Mouse (Mus musculus): ENCODE results near the gene Rhoq. TPM values are rescaled to one million over a fixed set of nuclear protein-coding genes. Genes with fewer than 3 reads are reported as not detected.

The Rhoq gene
- polyA plus RNA-seq, 1 experiment: 14.1 TPM

DNA sequence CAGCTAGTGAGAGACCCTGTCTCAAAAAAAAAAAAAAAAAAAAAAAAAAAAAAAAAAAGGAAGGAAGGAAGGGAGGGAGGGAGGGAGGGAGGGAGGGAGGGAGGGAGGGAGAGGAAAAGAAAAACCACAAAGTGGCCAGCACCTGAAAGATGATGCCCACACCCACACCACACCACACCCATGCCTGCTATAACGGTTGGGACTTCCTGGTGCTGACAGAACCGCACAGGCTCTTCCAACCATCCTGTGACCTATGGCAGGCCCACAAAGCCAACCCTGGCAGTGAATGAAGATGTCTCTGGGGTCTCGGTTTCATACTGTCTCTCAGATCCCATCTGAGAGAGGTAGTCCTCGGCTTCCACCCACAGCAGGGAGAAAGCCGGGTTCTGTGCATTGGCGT is 33.5 kb upstream of the Rhoq start:
- TF ChIP-seq POLR2A (IDR thresholded peaks at IDR 0.05; ENCODE audit: low read depth, low read length) (no peak), CTCF (IDR thresholded peaks at IDR 0.05; ENCODE audit: extremely low read depth, insufficient read length, insufficient replicate concordance, low read depth, low read length) (no peak)
- Histone ChIP-seq H3K36me3 (ENCODE audit: control insufficient read depth, insufficient read depth, low read length) (no peaks in the 10 kb centered on the region), H3K27ac (ENCODE audit: insufficient read depth, low read depth, low read length) (no peak overlapping the region), H3K4me1 (ENCODE audit: control insufficient read depth, insufficient read depth, insufficient read length, low read length) (peaks cover 5% of the 10 kb centered on the region), H3K27me3 (ENCODE audit: control insufficient read depth, insufficient read depth, low read length) (no peaks in the 10 kb centered on the region), H3K4me3 (ENCODE audit: low read depth, low read length) (no peak overlapping the region)
- WGBS: 43% methylated on average over 6 of the region's 6 CpGs

DNA sequence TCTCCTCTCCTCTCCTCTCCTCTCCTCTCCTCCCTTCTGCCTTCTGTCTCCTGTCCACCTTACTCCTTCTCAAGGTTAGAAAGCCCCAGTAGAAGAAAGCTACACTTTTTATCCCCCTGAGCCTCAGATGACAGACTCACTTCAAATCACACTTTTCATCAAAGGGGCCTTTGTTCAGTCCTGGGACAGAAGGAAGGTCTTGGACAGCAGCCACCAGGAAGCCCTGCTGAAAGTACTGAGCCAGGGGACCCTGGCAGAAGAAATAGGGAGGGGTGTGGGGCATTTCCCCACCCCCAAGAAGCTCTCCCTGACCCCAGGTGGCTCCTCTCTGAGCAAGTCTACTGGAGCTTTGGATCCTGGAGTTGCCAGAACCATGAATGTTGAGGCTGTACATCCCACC is 32.9 kb upstream of the Rhoq start:
- Histone ChIP-seq H3K27me3 (ENCODE audit: control insufficient read depth, insufficient read depth, low read length) (no peaks in the 10 kb centered on the region), H3K4me3 (ENCODE audit: low read depth, low read length) (no peak overlapping the region), H3K36me3 (ENCODE audit: control insufficient read depth, insufficient read depth, low read length) (no peaks in the 10 kb centered on the region), H3K27ac (ENCODE audit: insufficient read depth, low read depth, low read length) (no peak overlapping the region), H3K4me1 (ENCODE audit: control insufficient read depth, insufficient read depth, insufficient read length, low read length) (peaks cover 5% of the 10 kb centered on the region)
- TF ChIP-seq POLR2A (IDR thresholded peaks at IDR 0.05; ENCODE audit: low read depth, low read length) (no peak), CTCF (IDR thresholded peaks at IDR 0.05; ENCODE audit: extremely low read depth, insufficient read length, insufficient replicate concordance, low read depth, low read length) (no peak)

DNA sequence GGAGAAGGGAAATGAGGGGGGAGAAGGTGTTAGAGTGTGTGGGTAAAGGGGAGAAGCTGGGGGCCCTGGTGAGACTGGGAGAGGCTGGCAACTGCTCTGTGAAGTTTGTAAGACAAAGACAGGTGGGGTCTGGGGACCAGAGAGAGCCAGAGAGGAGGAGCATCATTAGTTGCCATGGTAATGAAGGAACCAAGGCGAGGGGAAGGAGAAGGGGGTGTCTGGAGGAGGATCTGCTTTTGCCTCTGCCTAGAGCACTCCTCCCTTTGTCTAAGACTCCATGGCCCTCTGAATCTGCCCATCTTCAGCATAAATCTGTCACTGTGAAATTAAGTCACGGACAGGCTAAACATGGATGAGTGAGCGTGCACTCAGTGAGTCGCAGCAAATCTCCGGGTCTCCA is 30.0 kb upstream of the Rhoq start:
- no peak overlapping the region for H3K27ac ChIP-seq (ENCODE audit: insufficient read depth, low read depth, low read length)
- H3K4me1 ChIP-seq (ENCODE audit: control insufficient read depth, insufficient read depth, insufficient read length, low read length): peaks cover 8% of the 10 kb centered on the region
- no peak overlapping the region for H3K4me3 ChIP-seq (ENCODE audit: low read depth, low read length)
- WGBS: 79% methylated on average over 5 of the region's 5 CpGs
- no peaks in the 10 kb centered on the region for H3K36me3 ChIP-seq (ENCODE audit: control insufficient read depth, insufficient read depth, low read length)
- TF ChIP-seq CTCF (IDR thresholded peaks at IDR 0.05; ENCODE audit: extremely low read depth, insufficient read length, insufficient replicate concordance, low read depth, low read length): no peak
- no peak for TF ChIP-seq POLR2A (IDR thresholded peaks at IDR 0.05; ENCODE audit: low read depth, low read length)
- no peaks in the 10 kb centered on the region for H3K27me3 ChIP-seq (ENCODE audit: control insufficient read depth, insufficient read depth, low read length)

DNA sequence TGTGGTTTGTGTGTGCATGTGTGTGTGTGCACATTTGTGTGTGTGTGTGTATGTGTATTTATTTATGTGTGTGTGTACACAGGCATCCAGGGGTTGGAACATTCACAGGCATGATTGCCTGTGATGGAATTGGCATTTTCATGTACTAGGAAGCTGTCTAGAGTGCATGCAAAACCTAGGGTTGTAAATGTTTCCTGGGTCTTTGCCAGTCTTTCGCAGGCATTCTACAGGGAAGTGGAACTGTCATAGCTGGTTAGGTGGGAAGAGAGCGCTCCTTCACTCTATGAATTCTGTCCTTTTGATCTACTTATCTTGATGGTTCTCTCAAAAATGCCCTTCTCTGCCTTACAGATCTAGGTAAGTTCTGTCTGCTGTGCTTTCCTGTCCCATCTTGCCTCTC is 25.8 kb upstream of the Rhoq start:
- no peak for TF ChIP-seq CTCF (IDR thresholded peaks at IDR 0.05; ENCODE audit: extremely low read depth, insufficient read length, insufficient replicate concordance, low read depth, low read length)
- TF ChIP-seq POLR2A (IDR thresholded peaks at IDR 0.05; ENCODE audit: low read depth, low read length): no peak

DNA sequence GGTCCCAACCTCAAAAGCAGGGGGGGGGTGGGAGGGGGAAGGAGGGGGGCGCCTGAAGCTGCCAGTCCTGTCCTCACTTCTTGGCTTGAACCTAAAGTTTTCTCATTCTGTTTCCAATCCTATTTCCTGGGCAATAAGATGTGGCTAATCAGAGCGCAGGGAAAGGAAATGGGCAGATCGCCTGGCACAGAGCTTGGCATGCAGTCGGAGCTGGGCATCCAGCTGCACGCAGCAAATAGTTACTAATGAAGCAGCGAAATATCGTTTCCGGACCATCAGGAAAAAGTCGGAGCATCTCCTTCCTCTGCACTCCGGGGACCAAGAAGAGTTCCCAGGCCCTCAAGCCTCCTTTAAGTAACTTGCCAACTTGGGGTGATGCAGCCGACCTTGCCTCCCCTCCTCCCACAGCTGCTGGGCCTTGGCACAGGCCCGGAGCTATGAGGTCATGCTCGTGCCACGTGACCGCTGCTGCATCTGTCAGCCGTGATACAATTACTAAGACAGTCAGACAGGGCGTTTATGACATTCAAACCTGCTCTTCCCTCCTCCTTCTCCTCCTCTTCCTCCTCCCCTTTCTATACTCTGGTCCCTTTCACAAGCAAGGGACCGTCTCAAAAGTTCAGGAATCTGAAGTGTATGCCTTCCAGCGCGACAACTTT is 25.3 kb upstream of the Rhoq start:
- H3K36me3 ChIP-seq (ENCODE audit: control insufficient read depth, insufficient read depth, low read length): no peaks in the 10 kb centered on the region
- TF ChIP-seq CTCF (IDR thresholded peaks at IDR 0.05; ENCODE audit: extremely low read depth, insufficient read length, insufficient replicate concordance, low read depth, low read length) (no peak), POLR2A (IDR thresholded peaks at IDR 0.05; ENCODE audit: low read depth, low read length) (no peak)
- peak overlapping the region; percentile 50 for H3K4me3 ChIP-seq (ENCODE audit: low read depth, low read length)
- H3K27ac ChIP-seq (ENCODE audit: insufficient read depth, low read depth, low read length): 0 out of 2 replicates have a peak overlapping the region, but pooled peaks have one; percentile 4
- H3K27me3 ChIP-seq (ENCODE audit: control insufficient read depth, insufficient read depth, low read length): no peaks in the 10 kb centered on the region
- 3% methylated on average over 20 of the region's 20 CpGs for WGBS
- peaks cover 3% of the 10 kb centered on the region; the same call in 1 of the 2 replicates for H3K4me1 ChIP-seq (ENCODE audit: control insufficient read depth, insufficient read depth, insufficient read length, low read length)

More for the DNA sequence above, 25.8 kb upstream of the Rhoq start:
- Histone ChIP-seq H3K4me3 (ENCODE audit: low read depth, low read length) (no peak overlapping the region), H3K27me3 (ENCODE audit: control insufficient read depth, insufficient read depth, low read length) (no peaks in the 10 kb centered on the region), H3K4me1 (ENCODE audit: control insufficient read depth, insufficient read depth, insufficient read length, low read length) (peaks cover 3% of the 10 kb centered on the region; the same call in 1 of the 2 replicates), H3K27ac (ENCODE audit: insufficient read depth, low read depth, low read length) (no peak overlapping the region), H3K36me3 (ENCODE audit: control insufficient read depth, insufficient read depth, low read length) (no peaks in the 10 kb centered on the region)
- WGBS: 18% methylated on average over 2 of the region's 2 CpGs

DNA sequence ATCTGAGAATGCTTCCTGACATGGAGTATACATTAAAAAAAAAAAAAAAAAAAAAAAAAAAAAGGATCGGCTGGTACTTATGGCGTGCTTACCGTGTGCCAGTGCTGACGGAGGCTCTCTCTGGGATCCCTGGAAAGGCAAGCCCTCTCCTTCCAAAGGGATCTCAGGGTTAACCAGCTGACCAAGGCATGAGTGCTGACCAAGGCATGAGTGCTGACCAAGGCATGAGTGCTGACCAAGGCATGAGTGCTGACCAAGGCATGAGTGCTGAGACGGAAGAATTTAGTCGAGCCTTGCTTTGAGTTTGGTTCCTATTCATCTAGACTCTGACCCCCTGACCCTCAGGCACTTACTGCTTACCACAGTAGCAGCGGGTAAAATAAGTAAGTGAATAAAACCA is 24.2 kb upstream of the Rhoq start:
- no peaks in the 10 kb centered on the region for H3K36me3 ChIP-seq (ENCODE audit: control insufficient read depth, insufficient read depth, low read length)
- WGBS: 83% methylated on average over 7 of the region's 7 CpGs
- H3K4me3 ChIP-seq (ENCODE audit: low read depth, low read length): no peak overlapping the region
- no peaks in the 10 kb centered on the region for H3K27me3 ChIP-seq (ENCODE audit: control insufficient read depth, insufficient read depth, low read length)
- TF ChIP-seq POLR2A (IDR thresholded peaks at IDR 0.05; ENCODE audit: low read depth, low read length) (no peak), CTCF (IDR thresholded peaks at IDR 0.05; ENCODE audit: extremely low read depth, insufficient read length, insufficient replicate concordance, low read depth, low read length) (no peak)
- no peak overlapping the region for H3K27ac ChIP-seq (ENCODE audit: insufficient read depth, low read depth, low read length)
- H3K4me1 ChIP-seq (ENCODE audit: control insufficient read depth, insufficient read depth, insufficient read length, low read length): peaks cover 3% of the 10 kb centered on the region; the same call in 1 of the 2 replicates

DNA sequence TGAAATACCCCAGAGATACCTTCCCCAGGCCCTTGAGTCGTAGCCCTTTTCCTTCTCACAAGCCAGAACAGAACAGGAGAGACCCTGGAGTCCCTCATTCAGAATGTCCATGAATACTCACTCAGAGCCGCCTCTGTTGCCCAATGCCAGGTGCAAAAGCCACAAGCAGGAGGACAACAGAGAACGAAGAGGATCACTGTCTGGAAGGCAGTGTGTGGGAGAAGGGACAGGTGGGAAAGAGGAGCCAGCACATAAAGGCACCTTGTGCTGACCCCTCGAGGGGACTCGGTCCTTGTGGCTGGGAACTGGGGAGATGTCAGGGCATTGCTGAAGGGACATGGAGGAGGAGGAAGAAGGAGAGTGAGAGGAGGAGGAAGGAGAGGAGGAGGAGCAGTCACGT is 20.8 kb upstream of the Rhoq start:
- no peak for TF ChIP-seq CTCF (IDR thresholded peaks at IDR 0.05; ENCODE audit: extremely low read depth, insufficient read length, insufficient replicate concordance, low read depth, low read length)
- TF ChIP-seq POLR2A (IDR thresholded peaks at IDR 0.05; ENCODE audit: low read depth, low read length): no peak
- Histone ChIP-seq H3K4me3 (ENCODE audit: low read depth, low read length) (no peak overlapping the region), H3K4me1 (ENCODE audit: control insufficient read depth, insufficient read depth, insufficient read length, low read length) (peaks cover 2% of the 10 kb centered on the region; the same call in 1 of the 2 replicates), H3K27me3 (ENCODE audit: control insufficient read depth, insufficient read depth, low read length) (no peaks in the 10 kb centered on the region), H3K36me3 (ENCODE audit: control insufficient read depth, insufficient read depth, low read length) (no peaks in the 10 kb centered on the region), H3K27ac (ENCODE audit: insufficient read depth, low read depth, low read length) (no peak overlapping the region)
- 79% methylated on average over 6 of the region's 6 CpGs for WGBS
